Mouse (Mus musculus) right cerebral cortex, adult 2 months (tissue): ENCODE measurements at regions not wholly inside any gene's neighbourhood (a gene's known extent, or its start where the extent isn't known, plus 50 kb on each side); places are given as distances from the start of the nearest gene placed in this dataset.

ENCODE experiments used
- DNase-seq, 2 experiments: peaks; one replicate each; pipeline ENCODE4 v3.0.0; 2021 to 2022; ENCODE audit warnings: low spot score in 2 of 2

GRCm38 (mm10) chr17:94424811-94425210 lies 325.0 kb downstream of the Mettl4 start:
- no peak for DNase-seq

GRCm38 (mm10) chr17:94382993-94383392 lies 366.8 kb downstream of the Mettl4 start:
- no peak for DNase-seq

- DNase-seq, result no peak
Measured at GRCm38 (mm10) chr17:94335688-94336087, 414.1 kb downstream of the Mettl4 start.

GRCm38 (mm10) chr17:94326179-94326578 lies 423.6 kb downstream of the Mettl4 start:
- DNase-seq, result no peak

GRCm38 (mm10) chr17:94291221-94291620 lies 458.6 kb downstream of the Mettl4 start:
- no peak for DNase-seq

- DNase-seq, result no peak
Measured at GRCm38 (mm10) chr17:94287612-94288159, 462.1 kb downstream of the Mettl4 start.

- no peak for DNase-seq
Measured at GRCm38 (mm10) chr17:94276851-94277250, 473.0 kb downstream of the Mettl4 start.

- no peak for DNase-seq
Measured at GRCm38 (mm10) chr17:94269756-94270155, 480.1 kb downstream of the Mettl4 start.

- DNase-seq, result peak; percentile 12 to 44
Measured at GRCm38 (mm10) chr17:94255666-94256065, 494.2 kb downstream of the Mettl4 start.

GRCm38 (mm10) chr17:94254801-94255200 lies 495.0 kb downstream of the Mettl4 start:
- DNase-seq, result peak; percentile 55 to 63

GRCm38 (mm10) chr17:94243821-94244220 lies 506.0 kb downstream of the Mettl4 start:
- DNase-seq, result peak in 1 of 2 experiments; percentile 3

- DNase-seq, result peak; percentile 24 to 36
Measured at GRCm38 (mm10) chr17:94226136-94226535, 523.7 kb downstream of the Mettl4 start.
